Mouse (Mus musculus): ENCODE results near the gene Cfap20.
A peak's percentile ranks its signal among the peaks of the same experiment; 100 is the strongest.
"Not testable (repeated sequence)": the region's sequence is repeated elsewhere in the genome, so short reads cannot be mapped to it uniquely, and the experiment has no call there.

Gene Cfap20

DNA sequence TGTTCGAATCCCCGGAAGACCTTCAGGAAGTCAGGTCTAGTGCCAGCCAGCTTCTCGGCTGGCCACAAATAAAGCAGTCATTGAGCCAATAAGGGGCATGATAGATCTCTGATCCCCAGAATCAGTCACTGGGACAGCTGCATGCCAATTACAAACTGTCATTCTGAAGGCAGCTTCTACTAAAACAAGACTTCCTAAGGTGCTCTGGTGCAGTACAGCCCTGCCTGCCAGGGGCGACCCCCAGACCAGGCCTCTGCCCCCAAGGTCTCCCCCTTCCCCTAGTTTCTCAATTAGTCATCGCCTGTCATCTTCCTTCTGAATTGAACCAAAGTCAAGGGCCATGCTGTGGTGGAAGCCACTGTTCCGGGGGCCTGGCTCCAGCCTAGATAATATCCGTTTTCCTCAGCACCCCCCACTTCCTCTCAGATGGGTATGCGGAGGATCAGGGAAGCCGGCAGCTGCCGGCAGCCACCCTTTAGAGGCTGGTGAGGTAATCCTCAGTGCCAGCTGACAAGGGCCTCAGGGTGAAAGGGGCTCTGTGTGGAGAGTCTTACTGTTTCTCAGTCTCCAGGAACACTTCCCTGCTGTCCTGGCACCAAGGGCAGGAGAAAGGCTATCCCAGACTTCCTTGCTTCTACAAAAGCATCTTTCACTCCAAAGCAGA lies 23.2 kb downstream of the Cfap20 start:
- peak; percentile 63 to 76 for DNase-seq

DNA sequence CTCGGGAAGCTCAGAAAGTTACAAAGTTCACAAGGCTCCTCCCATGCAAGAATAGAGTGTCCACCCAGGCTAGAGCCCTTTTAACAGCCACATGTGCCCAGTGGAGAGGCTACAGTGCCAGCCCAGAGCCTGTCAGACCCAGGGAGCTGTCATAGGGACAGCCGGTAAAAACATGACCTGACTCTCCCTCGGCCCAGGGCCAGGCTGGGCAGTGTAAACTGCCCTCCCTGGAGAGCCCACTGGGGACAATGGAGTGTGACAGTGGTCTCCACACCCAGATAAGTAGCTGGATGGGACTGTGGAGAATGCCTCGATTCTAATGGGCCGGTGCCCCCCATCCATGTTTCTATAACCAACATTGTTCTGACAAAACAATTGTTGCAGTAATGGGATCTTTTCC lies 25.2 kb downstream of the Cfap20 start:
- DNase-seq, result peak; percentile 71 to 89

GRCm38 (mm10) chr8:95401091-95401490 lies 33.6 kb downstream of the Cfap20 start:
- no peak for DNase-seq

DNA sequence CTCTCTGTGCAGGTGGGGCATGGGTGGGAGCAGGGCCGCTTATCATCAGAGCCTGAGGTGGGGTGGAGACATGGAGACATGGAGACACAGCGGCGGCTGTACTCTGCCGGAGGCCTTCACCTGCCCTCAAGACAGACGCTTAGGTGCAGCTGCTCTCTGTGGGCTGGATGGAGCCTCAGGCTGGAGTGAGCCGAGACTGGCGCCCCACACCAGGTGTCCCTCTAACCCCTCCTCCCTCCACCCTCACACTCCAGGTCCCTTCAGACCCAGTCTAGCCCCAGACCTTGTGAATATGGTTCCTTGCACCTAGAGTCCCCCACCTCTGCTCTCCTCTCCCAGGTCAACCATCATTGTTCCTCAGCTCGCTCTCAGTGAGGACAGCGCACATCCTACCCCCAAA lies 35.5 kb downstream of the Cfap20 start:
- no peak for DNase-seq

GRCm38 (mm10) chr8:95397201-95397600 lies 37.5 kb downstream of the Cfap20 start:
- DNase-seq, result no peak

GRCm38 (mm10) chr8:95396752-95397151 lies 37.9 kb downstream of the Cfap20 start:
- no peak for DNase-seq

GRCm38 (mm10) chr8:95395186-95395918 lies 39.3 kb downstream of the Cfap20 start:
- no peak for DNase-seq

GRCm38 (mm10) chr8:95392604-95393003 lies 42.1 kb downstream of the Cfap20 start:
- peak; percentile 60 to 78 for DNase-seq

GRCm38 (mm10) chr8:95391101-95391500 lies 43.6 kb downstream of the Cfap20 start:
- DNase-seq, result no peak

DNA sequence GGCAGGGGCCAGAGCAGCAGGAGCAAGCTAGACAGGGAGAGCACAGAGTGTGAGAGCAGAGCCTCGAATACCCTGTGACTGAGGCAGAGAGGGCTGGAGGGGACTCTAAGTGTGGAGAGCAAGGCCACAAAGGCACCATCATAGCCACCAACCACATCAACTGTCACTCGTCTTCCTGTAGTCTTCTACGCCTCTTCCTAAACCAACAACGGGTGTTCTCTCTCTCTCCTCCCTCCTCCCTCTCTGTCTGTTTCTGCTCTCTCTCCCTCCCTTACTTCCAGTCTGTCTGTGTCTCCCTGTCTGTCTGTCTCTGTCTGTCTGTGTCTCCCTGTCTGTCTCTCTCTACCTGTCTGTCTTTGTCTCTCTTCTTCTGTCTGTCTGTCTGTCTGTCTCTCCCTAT lies 44.4 kb downstream of the Cfap20 start:
- DNase-seq, result no peak

DNA sequence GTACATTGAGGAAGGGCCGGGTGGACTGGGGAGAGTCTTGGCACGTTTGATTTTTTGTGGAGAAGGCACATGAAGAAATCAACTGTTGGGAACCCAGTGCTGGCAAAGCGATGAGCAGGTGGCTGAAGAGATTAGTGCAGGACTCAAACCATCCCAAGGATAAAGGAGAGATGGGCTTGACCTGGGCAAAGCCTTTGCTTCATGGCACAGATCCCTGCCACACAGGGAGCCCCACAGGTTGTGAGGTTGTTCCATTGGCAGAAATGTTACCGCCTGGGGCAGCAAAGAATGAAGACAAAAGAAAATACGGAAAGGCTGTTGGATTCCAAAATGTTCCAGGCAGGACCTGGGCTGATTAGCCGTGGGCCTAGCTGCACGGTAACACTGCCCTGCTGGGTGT lies 46.7 kb downstream of the Cfap20 start:
- DNase-seq, result no peak

GRCm38 (mm10) chr8:95387221-95387620 lies 47.4 kb downstream of the Cfap20 start:
- no peak for DNase-seq

GRCm38 (mm10) chr8:95386037-95386436 lies 48.6 kb downstream of the Cfap20 start:
- DNase-seq, result no peak

DNA sequence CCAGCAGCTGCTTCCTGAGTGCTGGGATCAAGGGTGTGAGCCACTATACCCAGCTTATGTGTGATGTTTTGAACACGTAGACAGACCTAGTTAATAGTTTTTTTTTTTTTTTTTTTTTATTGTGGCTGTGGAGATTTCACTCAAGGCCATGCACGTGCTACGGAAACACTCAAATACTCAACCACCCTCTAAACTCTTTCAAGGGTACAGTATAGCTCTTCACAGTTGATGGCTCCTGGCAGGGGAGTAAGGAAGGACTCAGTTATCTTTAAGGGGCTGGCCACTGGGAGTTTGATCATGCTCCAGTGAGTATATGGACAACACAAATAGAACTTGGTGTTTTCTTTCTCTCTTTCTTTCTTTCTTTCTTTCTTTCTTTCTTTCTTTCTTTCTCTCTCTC lies 50.2 kb downstream of the Cfap20 start:
- no peak for DNase-seq

- DNase-seq, result no peak
Observed at GRCm38 (mm10) chr8:95381595-95381994, 53.1 kb downstream of the Cfap20 start.

DNA sequence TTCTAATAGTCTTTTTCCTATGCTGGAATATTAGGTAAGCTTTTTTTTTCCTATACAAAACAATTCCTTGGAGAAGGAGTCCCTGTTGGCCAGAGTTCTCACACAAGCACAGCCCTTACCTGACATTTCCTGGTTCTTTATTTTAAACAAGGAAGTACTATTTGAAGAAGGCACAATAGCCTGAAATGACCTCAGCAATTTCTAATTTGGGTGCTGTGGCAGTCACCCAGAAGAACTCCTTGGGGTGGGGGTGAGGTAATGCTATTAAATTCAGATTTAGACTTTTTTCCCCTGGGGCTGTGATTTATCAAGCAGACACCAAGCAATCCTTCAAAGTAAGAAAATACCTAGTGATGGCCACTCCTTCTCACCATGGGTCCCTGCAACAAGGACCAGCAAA lies 53.7 kb downstream of the Cfap20 start:
- no peak for DNase-seq

DNA sequence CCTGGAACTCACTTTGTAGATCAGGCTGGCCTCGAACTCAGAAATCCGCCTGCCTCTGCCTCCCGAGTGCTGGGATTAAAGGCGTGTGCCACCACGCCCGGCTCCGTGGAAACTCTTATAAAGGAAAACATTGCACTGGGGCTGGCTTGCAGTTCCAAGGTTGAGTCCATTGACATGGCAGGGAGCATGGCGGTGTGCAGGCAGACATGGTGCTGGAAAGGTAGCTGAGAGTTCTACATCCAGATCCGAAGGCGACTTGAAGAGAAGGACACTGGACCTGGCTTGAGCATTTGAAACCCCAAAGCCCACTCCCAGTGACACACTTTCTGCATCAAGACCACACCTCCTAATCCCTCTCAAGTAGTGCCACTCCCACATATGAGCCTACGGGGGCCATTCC lies 55.7 kb downstream of the Cfap20 start:
- DNase-seq, result not testable (repeated sequence)

- peak; percentile 78 to 91 for DNase-seq
Observed at GRCm38 (mm10) chr8:95377863-95378291, 56.8 kb downstream of the Cfap20 start.

DNA sequence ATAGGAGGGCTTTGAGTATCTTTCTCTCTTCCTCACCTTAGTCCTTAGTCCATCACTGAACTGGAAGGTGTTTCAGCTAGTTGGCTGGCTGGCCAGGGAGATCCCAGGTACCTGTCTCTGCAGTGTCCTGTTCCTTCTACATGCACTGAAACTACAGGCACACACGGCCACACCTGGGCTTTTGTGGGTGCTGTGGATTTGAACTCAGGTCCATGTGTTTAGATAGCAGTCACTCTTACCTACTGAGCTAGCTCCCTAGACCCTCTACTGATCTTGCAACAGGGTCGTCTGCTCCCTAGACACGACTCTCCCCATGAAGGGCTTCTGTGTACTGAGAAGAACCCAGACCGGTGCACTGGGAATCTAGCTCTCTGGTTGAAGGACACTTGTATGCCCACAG lies 57.6 kb downstream of the Cfap20 start:
- DNase-seq, result no peak

DNA sequence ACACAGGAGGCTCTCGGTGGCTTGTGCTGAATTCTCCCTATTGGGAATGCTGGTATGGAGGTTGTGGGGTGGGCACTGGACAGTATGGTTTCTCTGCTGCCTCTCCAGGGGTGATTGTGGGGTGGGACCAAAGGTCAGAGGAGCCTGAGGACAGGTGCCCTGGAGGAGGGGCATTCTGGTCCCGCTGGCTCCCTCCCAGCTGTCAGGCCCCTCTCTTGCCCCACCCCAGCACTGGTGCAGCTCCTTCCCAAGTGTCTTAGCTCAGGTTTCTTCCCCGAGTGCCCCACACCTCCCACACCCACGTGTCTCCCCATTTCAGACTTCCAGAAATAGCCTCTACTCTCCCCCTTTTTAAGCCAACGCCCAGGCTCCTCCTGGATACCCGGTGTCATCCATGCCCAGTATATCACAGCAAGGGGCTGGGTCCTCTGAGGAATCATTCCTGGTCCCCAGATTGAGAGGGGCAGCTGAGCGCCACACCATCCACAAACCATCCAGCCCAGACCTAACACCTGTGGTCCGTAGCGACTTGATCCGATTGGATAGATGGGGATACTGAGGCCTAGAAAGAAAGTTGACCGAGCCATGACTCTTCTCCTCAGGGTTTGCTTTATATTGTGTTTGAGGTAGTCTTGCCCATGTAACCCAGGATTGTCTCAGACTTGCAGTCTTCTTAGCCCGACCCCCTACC lies 58.2 kb downstream of the Cfap20 start:
- no peak for DNase-seq

DNA sequence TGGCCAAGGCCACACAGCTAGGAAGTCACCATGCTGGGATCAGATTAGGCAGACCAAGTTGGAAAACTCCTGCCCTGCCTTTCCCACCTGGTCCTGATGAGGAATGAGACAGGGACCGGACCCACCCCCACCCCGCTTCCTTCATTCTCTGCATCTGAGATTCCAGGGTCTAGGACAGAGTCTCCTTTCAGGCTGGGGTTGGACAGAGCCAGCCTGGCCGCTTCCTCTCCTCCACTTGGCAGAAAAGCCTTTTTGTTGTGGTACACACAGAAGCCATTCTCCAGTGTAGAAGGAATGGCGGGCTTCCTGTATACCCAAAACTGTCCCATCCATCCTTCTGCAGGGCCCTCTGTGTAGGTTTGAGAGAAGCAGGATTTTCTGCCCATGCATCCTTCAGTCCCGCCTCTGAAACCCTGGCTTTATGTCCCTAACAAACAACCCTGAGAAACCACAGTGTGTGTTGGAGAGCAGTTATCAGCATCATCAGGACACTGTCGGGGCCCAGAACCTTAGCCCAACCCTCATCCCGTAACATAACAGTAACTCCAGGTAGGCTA lies 59.2 kb downstream of the Cfap20 start:
- no peak for DNase-seq

- no peak for DNase-seq
Observed at GRCm38 (mm10) chr8:95374429-95374828, 60.2 kb downstream of the Cfap20 start.

- DNase-seq, result no peak
Observed at GRCm38 (mm10) chr8:95373389-95374002, 61.2 kb downstream of the Cfap20 start.
